Mouse (Mus musculus): ENCODE data around the gene Gna14. TPM values are rescaled to one million over a fixed set of nuclear protein-coding genes. Genes with fewer than 3 reads are reported as not detected.

The Gna14 gene
- polyA plus RNA-seq, 1 experiment = 0.94 TPM

- Histone ChIP-seq H3K4me3 (ENCODE audit: low read depth, low read length) (no peak overlapping the region), H3K4me1 (ENCODE audit: control insufficient read depth, insufficient read depth, low read length) (no peaks in the 10 kb centered on the region), H3K27ac (ENCODE audit: insufficient read depth, low read length) (no peak overlapping the region), H3K9ac (ENCODE audit: low read depth, poor library complexity, severe bottlenecking) (no peak overlapping the region), H3K9me3 (replicated peaks; ENCODE audit: control insufficient read depth, insufficient read depth, low read length, poor library complexity, severe bottlenecking) (no peaks in the 10 kb centered on the region), H3K27me3 (ENCODE audit: control insufficient read depth, insufficient read depth, low read length, poor library complexity, severe bottlenecking) (no peaks in the 10 kb centered on the region), H3K36me3 (ENCODE audit: control insufficient read depth, insufficient read depth, low read length, poor library complexity, severe bottlenecking) (no peaks in the 10 kb centered on the region)
- no peak for TF ChIP-seq CTCF (IDR thresholded peaks at IDR 0.05; ENCODE audit: low read depth, low read length)
- TF ChIP-seq EP300 (IDR thresholded peaks at IDR 0.05; ENCODE audit: insufficient read depth, low read depth, low read length) = no peak
- TF ChIP-seq POLR2A (IDR thresholded peaks at IDR 0.05; ENCODE audit: insufficient read depth, low read length) = no peak
Observed at GRCm38 (mm10) chr19:16446612-16447011, 11.1 kb downstream of the Gna14 start.

GRCm38 (mm10) chr19:16447832-16448621 is 12.5 kb downstream of the Gna14 start:
- no peaks in the 10 kb centered on the region for H3K36me3 ChIP-seq (ENCODE audit: control insufficient read depth, insufficient read depth, low read length, poor library complexity, severe bottlenecking)
- no peaks in the 10 kb centered on the region for H3K9me3 ChIP-seq (replicated peaks; ENCODE audit: control insufficient read depth, insufficient read depth, low read length, poor library complexity, severe bottlenecking)
- H3K27me3 ChIP-seq (ENCODE audit: control insufficient read depth, insufficient read depth, low read length, poor library complexity, severe bottlenecking) = no peaks in the 10 kb centered on the region
- no peaks in the 10 kb centered on the region for H3K4me1 ChIP-seq (ENCODE audit: control insufficient read depth, insufficient read depth, low read length)
- no peak overlapping the region for H3K27ac ChIP-seq (ENCODE audit: insufficient read depth, low read length)
- H3K4me3 ChIP-seq (ENCODE audit: low read depth, low read length) = no peak overlapping the region
- TF ChIP-seq CTCF (IDR thresholded peaks at IDR 0.05; ENCODE audit: low read depth, low read length) (no peak), POLR2A (IDR thresholded peaks at IDR 0.05; ENCODE audit: insufficient read depth, low read length) (no peak), EP300 (IDR thresholded peaks at IDR 0.05; ENCODE audit: insufficient read depth, low read depth, low read length) (no peak)
- no peak overlapping the region for H3K9ac ChIP-seq (ENCODE audit: low read depth, poor library complexity, severe bottlenecking)

GRCm38 (mm10) chr19:16448796-16449195 is 13.2 kb downstream of the Gna14 start:
- Histone ChIP-seq H3K36me3 (ENCODE audit: control insufficient read depth, insufficient read depth, low read length, poor library complexity, severe bottlenecking) (no peaks in the 10 kb centered on the region), H3K27ac (ENCODE audit: insufficient read depth, low read length) (no peak overlapping the region), H3K9ac (ENCODE audit: low read depth, poor library complexity, severe bottlenecking) (no peak overlapping the region), H3K27me3 (ENCODE audit: control insufficient read depth, insufficient read depth, low read length, poor library complexity, severe bottlenecking) (no peaks in the 10 kb centered on the region), H3K4me3 (ENCODE audit: low read depth, low read length) (no peak overlapping the region), H3K9me3 (replicated peaks; ENCODE audit: control insufficient read depth, insufficient read depth, low read length, poor library complexity, severe bottlenecking) (no peaks in the 10 kb centered on the region), H3K4me1 (ENCODE audit: control insufficient read depth, insufficient read depth, low read length) (no peaks in the 10 kb centered on the region)
- TF ChIP-seq POLR2A (IDR thresholded peaks at IDR 0.05; ENCODE audit: insufficient read depth, low read length) = no peak
- no peak for TF ChIP-seq CTCF (IDR thresholded peaks at IDR 0.05; ENCODE audit: low read depth, low read length)
- no peak for TF ChIP-seq EP300 (IDR thresholded peaks at IDR 0.05; ENCODE audit: insufficient read depth, low read depth, low read length)

GRCm38 (mm10) chr19:16450824-16451223 is 15.3 kb downstream of the Gna14 start:
- H3K27ac ChIP-seq (ENCODE audit: insufficient read depth, low read length) = no peak overlapping the region
- no peaks in the 10 kb centered on the region for H3K27me3 ChIP-seq (ENCODE audit: control insufficient read depth, insufficient read depth, low read length, poor library complexity, severe bottlenecking)
- no peak overlapping the region for H3K4me3 ChIP-seq (ENCODE audit: low read depth, low read length)
- TF ChIP-seq CTCF (IDR thresholded peaks at IDR 0.05; ENCODE audit: low read depth, low read length) (no peak), POLR2A (IDR thresholded peaks at IDR 0.05; ENCODE audit: insufficient read depth, low read length) (no peak), EP300 (IDR thresholded peaks at IDR 0.05; ENCODE audit: insufficient read depth, low read depth, low read length) (no peak)
- H3K9ac ChIP-seq (ENCODE audit: low read depth, poor library complexity, severe bottlenecking) = no peak overlapping the region
- no peaks in the 10 kb centered on the region; the same call in 1 of the 2 replicates for H3K9me3 ChIP-seq (replicated peaks; ENCODE audit: control insufficient read depth, insufficient read depth, low read length, poor library complexity, severe bottlenecking)
- no peaks in the 10 kb centered on the region for H3K36me3 ChIP-seq (ENCODE audit: control insufficient read depth, insufficient read depth, low read length, poor library complexity, severe bottlenecking)
- H3K4me1 ChIP-seq (ENCODE audit: control insufficient read depth, insufficient read depth, low read length) = no peaks in the 10 kb centered on the region

GRCm38 (mm10) chr19:16456181-16456580 is 20.6 kb downstream of the Gna14 start:
- Histone ChIP-seq H3K36me3 (ENCODE audit: control insufficient read depth, insufficient read depth, low read length, poor library complexity, severe bottlenecking) (no peaks in the 10 kb centered on the region), H3K4me3 (ENCODE audit: low read depth, low read length) (no peak overlapping the region), H3K27ac (ENCODE audit: insufficient read depth, low read length) (no peak overlapping the region), H3K27me3 (ENCODE audit: control insufficient read depth, insufficient read depth, low read length, poor library complexity, severe bottlenecking) (no peaks in the 10 kb centered on the region), H3K4me1 (ENCODE audit: control insufficient read depth, insufficient read depth, low read length) (peaks cover 3% of the 10 kb centered on the region), H3K9me3 (replicated peaks; ENCODE audit: control insufficient read depth, insufficient read depth, low read length, poor library complexity, severe bottlenecking) (no peaks in the 10 kb centered on the region; the same call in 1 of the 2 replicates), H3K9ac (ENCODE audit: low read depth, poor library complexity, severe bottlenecking) (no peak overlapping the region)
- TF ChIP-seq POLR2A (IDR thresholded peaks at IDR 0.05; ENCODE audit: insufficient read depth, low read length) = no peak

- no peaks in the 10 kb centered on the region for H3K27me3 ChIP-seq (ENCODE audit: control insufficient read depth, insufficient read depth, low read length, poor library complexity, severe bottlenecking)
- H3K36me3 ChIP-seq (ENCODE audit: control insufficient read depth, insufficient read depth, low read length, poor library complexity, severe bottlenecking) = no peaks in the 10 kb centered on the region
- H3K4me1 ChIP-seq (ENCODE audit: control insufficient read depth, insufficient read depth, low read length) = peaks cover 3% of the 10 kb centered on the region
- no peaks in the 10 kb centered on the region; the same call in 1 of the 2 replicates for H3K9me3 ChIP-seq (replicated peaks; ENCODE audit: control insufficient read depth, insufficient read depth, low read length, poor library complexity, severe bottlenecking)
- no peak overlapping the region for H3K27ac ChIP-seq (ENCODE audit: insufficient read depth, low read length)
- no peak overlapping the region for H3K9ac ChIP-seq (ENCODE audit: low read depth, poor library complexity, severe bottlenecking)
- H3K4me3 ChIP-seq (ENCODE audit: low read depth, low read length) = no peak overlapping the region
- TF ChIP-seq POLR2A (IDR thresholded peaks at IDR 0.05; ENCODE audit: insufficient read depth, low read length) = no peak
- TF ChIP-seq CTCF (IDR thresholded peaks at IDR 0.05; ENCODE audit: low read depth, low read length) = no peak
- no peak for TF ChIP-seq EP300 (IDR thresholded peaks at IDR 0.05; ENCODE audit: insufficient read depth, low read depth, low read length)
Observed at GRCm38 (mm10) chr19:16457127-16457526, 21.6 kb downstream of the Gna14 start.
